Comparison of ENCODE assay signal across 7 mouse cellular contexts in the genomic region with DNA sequence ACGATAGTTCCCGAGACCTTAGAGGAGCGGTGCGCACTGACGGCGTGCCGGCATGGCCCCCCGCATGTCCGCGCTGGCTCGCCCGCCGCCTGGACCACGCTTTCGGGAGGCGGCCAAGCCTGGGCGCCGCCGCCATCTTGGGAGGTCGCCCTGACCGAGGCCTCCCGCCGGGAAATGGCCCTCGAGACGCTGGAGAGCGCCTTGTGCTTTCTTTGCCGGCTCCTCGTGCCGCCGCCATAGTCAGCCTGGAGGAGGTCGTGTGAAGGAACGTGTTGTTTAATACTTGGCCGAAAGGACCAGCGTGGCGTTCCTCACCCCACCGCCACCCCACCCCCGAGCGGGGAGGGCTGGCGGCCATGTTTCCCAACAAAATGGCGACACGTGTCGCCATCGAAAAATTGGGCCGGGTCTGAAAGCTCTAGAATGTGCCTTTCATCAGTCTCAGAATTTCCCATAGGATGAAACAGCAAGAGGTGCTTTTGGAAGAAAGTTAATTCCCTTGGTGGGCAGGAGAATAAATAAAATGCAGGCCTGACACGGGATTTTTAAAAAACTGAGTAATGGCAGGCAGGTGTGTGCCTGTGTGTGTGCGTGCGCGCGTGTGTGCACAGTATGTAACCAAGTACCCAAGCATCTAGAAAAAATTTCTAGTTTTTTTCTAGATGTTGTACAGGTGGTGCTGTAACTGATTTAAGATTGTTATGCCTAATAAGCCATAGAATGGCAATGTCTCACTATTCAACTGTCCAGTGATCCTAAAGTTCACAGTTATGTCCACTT. TPM values are rescaled to one million over a fixed set of nuclear protein-coding genes. Genes with fewer than 3 reads are reported as not detected.
A peak's percentile ranks its signal among the peaks of the same experiment; 100 is the strongest.
DNase-seq lines count a peak whose midpoint lies in the region; ATAC-seq and TF ChIP-seq lines count a peak whose summit lies in the region.

No protein-coding gene starts in this region.

- TF ChIP-seq CTCF in CH12.LX (conservative IDR thresholded peaks at IDR 0.05 in 1 of 2, IDR thresholded peaks at IDR 0.05 in 1 of 2; ENCODE audit: low read depth in 2 of 2, low read length in 2 of 2) = no peak

- peak overlapping the region; percentile 99 for H3K27ac ChIP-seq in CH12.LX (ENCODE audit: insufficient read depth, low read depth)
- H3K27ac ChIP-seq in embryonic facial prominence, embryonic 14.5 days (replicated peaks; ENCODE audit: low read depth, low read length) = peak overlapping the region; percentile 100

- intact Hi-C loops in heart, postnatal 10 days (cut with DNase I) = no loop called here
- intact Hi-C loops in left cerebral cortex, postnatal 4 days (cut with DNase I) = no loop called here

- H3K9me3 ChIP-seq in CH12.LX (replicated peaks; ENCODE audit: low read length) = no peaks in the 10 kb centered on the region
- H3K9me3 ChIP-seq in embryonic facial prominence, embryonic 14.5 days (ENCODE audit: control insufficient read depth, low read length) = no peaks in the 10 kb centered on the region

- no peak for TF ChIP-seq RAD21 in CH12.LX (IDR thresholded peaks at IDR 0.05; ENCODE audit: low read depth, low read length)

- WGBS in embryonic facial prominence, embryonic 14.5 days = 9% methylated on average over 33 of the region's 49 CpGs

- in situ Hi-C loops in CH12.LX (cut with MboI; ENCODE audit: low pct_ligation_motif_present, low pct_unique_long_range_greater_than_20kb, low sequenced_read_pairs) = no loop called here

- peak; percentile 75 for TF ChIP-seq POLR2A in CH12.LX (IDR thresholded peaks at IDR 0.05; ENCODE audit: low read depth, low read length)

- H3K4me1 ChIP-seq in CH12.LX (ENCODE audit: control insufficient read depth in 1 of 2, insufficient read depth in 2 of 2) = peaks cover 0 to 21% of the 10 kb centered on the region in 2 experiments; a peak in 2 of 4 replicates
- H3K4me1 ChIP-seq in embryonic facial prominence, embryonic 14.5 days (ENCODE audit: control insufficient read depth, insufficient read depth, low read length) = peaks cover 13% of the 10 kb centered on the region

- peak; percentile 56 for ATAC-seq in embryonic facial prominence, embryonic 14.5 days (ENCODE audit: low read depth)

- peak overlapping the region; percentile 95 for H3K9ac ChIP-seq in CH12.LX (ENCODE audit: insufficient read depth, low read depth)
- H3K9ac ChIP-seq in embryonic facial prominence, embryonic 14.5 days (ENCODE audit: low read depth, low read length) = peak overlapping the region; percentile 99

- peaks cover 4 to 38% of the 10 kb centered on the region in 2 experiments for H3K36me3 ChIP-seq in CH12.LX (replicated peaks in 1 of 2; ENCODE audit: control insufficient read depth in 1 of 2, insufficient read depth in 1 of 2, low read length in 1 of 2)
- peaks cover 32% of the 10 kb centered on the region for H3K36me3 ChIP-seq in embryonic facial prominence, embryonic 14.5 days (ENCODE audit: control insufficient read depth, insufficient read depth, low read length)

- H3K4me3 ChIP-seq in CH12.LX (replicated peaks in 1 of 3; ENCODE audit: low read depth in 2 of 3, low read length in 2 of 3, poor library complexity in 1 of 3) = peak overlapping the region; percentile 53 to 98 (median 66)
- peak overlapping the region; percentile 96 for H3K4me3 ChIP-seq in embryonic facial prominence, embryonic 14.5 days (ENCODE audit: low read depth, low read length)

- peak overlapping the region; percentile 81; the same call in 1 of the 2 replicates for H3K4me2 ChIP-seq in CH12.LX (ENCODE audit: insufficient read depth, low read depth, poor library complexity, severe bottlenecking)
- H3K4me2 ChIP-seq in embryonic facial prominence, embryonic 14.5 days (ENCODE audit: low read depth, low read length) = peak overlapping the region; percentile 89

- peaks cover 35% of the 10 kb centered on the region for H3K79me2 ChIP-seq in CH12.LX (replicated peaks; ENCODE audit: control insufficient read depth, extremely low read depth, insufficient read depth, poor library complexity, severe bottlenecking)

- DNase-seq in CH12.LX (ENCODE audit: extremely low read depth) = peak; percentile 64
- peak; percentile 80 for DNase-seq in T-cell, adult 2 months (ENCODE audit: low spot score)
- peak; percentile 80 for DNase-seq in embryonic facial prominence, embryonic 14.5 days (ENCODE audit: low spot score)
- DNase-seq in heart, postnatal 10 days = peak; percentile 91 to 92
- peak; percentile 85 for DNase-seq in left cerebral cortex, postnatal 4 days
- peak; percentile 80 for DNase-seq in mesoderm, embryonic 11.5 days (ENCODE audit: low read depth, low spot score)
- peak; percentile 74 to 82 for DNase-seq in spleen, adult 18-20 months

- H3K27me3 ChIP-seq in CH12.LX (replicated peaks) = no peaks in the 10 kb centered on the region
- H3K27me3 ChIP-seq in embryonic facial prominence, embryonic 14.5 days (replicated peaks; ENCODE audit: control insufficient read depth, insufficient read depth, low read length) = no peaks in the 10 kb centered on the region

- dilution Hi-C loops in CH12.LX (cut with MboI; ENCODE audit: extremely low pct_ligation_motif_present, extremely low pct_unique_long_range_greater_than_20kb, low sequenced_read_pairs) = no loop called here

- no peak for TF ChIP-seq EP300 in CH12.LX (IDR thresholded peaks at IDR 0.05; ENCODE audit: low read length)

TF ChIP-seq in CH12.LX, 34 proteins besides CTCF, POLR2A, EP300 and RAD21:
- TF ChIP-seq IRF4 (IDR thresholded peaks at IDR 0.05; ENCODE audit: low read depth, low read length) (0 out of 2 replicates have a peak, but pooled peaks have one; percentile 13), SMC3 (IDR thresholded peaks at IDR 0.05; ENCODE audit: low read depth, low read length) (no peak), ELF1 (IDR thresholded peaks at IDR 0.05; ENCODE audit: low read depth, low read length) (no peak), RCOR1 (conservative IDR thresholded peaks at IDR 0.05; ENCODE audit: low read depth, low read length) (no peak), UBTF (IDR thresholded peaks at IDR 0.05; ENCODE audit: low read depth, low read length) (0 out of 2 replicates have a peak, but pooled peaks have one; percentile 39), ZC3H11A (IDR thresholded peaks at IDR 0.05; ENCODE audit: low read depth, low read length) (no peak), SIN3A (IDR thresholded peaks at IDR 0.05; ENCODE audit: low read length) (no peak; the same call in 1 of the 2 replicates), MXI1 (IDR thresholded peaks at IDR 0.05; ENCODE audit: low read depth, low read length) (no peak; the same call in 1 of the 2 replicates), ZKSCAN1 (IDR thresholded peaks at IDR 0.05; ENCODE audit: borderline replicate concordance, low read depth, low read length) (no peak), ZNF384 (IDR thresholded peaks at IDR 0.05; ENCODE audit: low read depth, low read length) (no peak), POLR2AphosphoS2 (IDR thresholded peaks at IDR 0.05; ENCODE audit: low read depth, low read length) (no peak), NRF1 (IDR thresholded peaks at IDR 0.05; ENCODE audit: low read depth, low read length) (peak; percentile 77), USF1 (IDR thresholded peaks at IDR 0.05; ENCODE audit: low read depth, low read length) (no peak), JUND (conservative IDR thresholded peaks at IDR 0.05; ENCODE audit: low read depth, low read length) (no peak), HCFC1 (IDR thresholded peaks at IDR 0.05; ENCODE audit: low read depth, low read length) (peak; percentile 39), MYC (IDR thresholded peaks at IDR 0.05; ENCODE audit: low read depth, low read length) (peak; percentile 93), TCF12 (IDR thresholded peaks at IDR 0.05; ENCODE audit: low read depth, low read length) (peak; percentile 88), PAX5 (IDR thresholded peaks at IDR 0.05; ENCODE audit: low read length) (no peak), ZMIZ1 (IDR thresholded peaks at IDR 0.05; ENCODE audit: low read depth, low read length) (no peak; the same call in 1 of the 2 replicates), TBP (conservative IDR thresholded peaks at IDR 0.05; ENCODE audit: low read depth, low read length) (peak; percentile 56; the same call in 1 of the 2 replicates), MAZ (IDR thresholded peaks at IDR 0.05; ENCODE audit: low read depth, low read length) (no peak), CHD2 (IDR thresholded peaks at IDR 0.05; ENCODE audit: low read length) (no peak), GABPA (IDR thresholded peaks at IDR 0.05; ENCODE audit: insufficient replicate concordance, low read depth, low read length) (no peak), MAX (IDR thresholded peaks at IDR 0.05; ENCODE audit: low read length) (peak; percentile 83; the same call in 1 of the 2 replicates), MAFK (IDR thresholded peaks at IDR 0.05; ENCODE audit: insufficient replicate concordance, low read length) (no peak), KAT2A (IDR thresholded peaks at IDR 0.05; ENCODE audit: insufficient replicate concordance, low read length) (no peak), BHLHE40 (IDR thresholded peaks at IDR 0.05; ENCODE audit: low read depth, low read length) (peak; percentile 57), CHD1 (IDR thresholded peaks at IDR 0.05; ENCODE audit: low read depth, low read length) (no peak), ETS1 (conservative IDR thresholded peaks at IDR 0.05; ENCODE audit: low read depth, low read length) (no peak)

RNA-seq across cellular contexts. Expression of a gene that starts 1.0 kb away (rescaled TPM):
- total RNA-seq in CH12.LX (2012; rRNA removed) (68.9 and 81.2 TPM in 2 replicates), CH12.LX (2014; rRNA removed) (47.3 and 73.0 TPM in 2 replicates)
- polyA plus RNA-seq in CH12.LX (2012; ENCODE audit: insufficient read length, low read depth) = 318 and 337 TPM in 2 replicates
- polyA plus RNA-seq in embryonic facial prominence, embryonic 14.5 days (2014; fragmentation: Nextera tagmentation; extraction: Ambion mirVana) = 397 and 402 TPM in 2 replicates
- total RNA-seq in heart, postnatal 10 days (2021) = 100 to 1,000 TPM; 205 to 210 TPM
- total RNA-seq in left cerebral cortex, postnatal 4 days (2021) = 100 to 1,000 TPM; 206 to 208 TPM

Comparison
In these comparisons a context has a peak if more than half of its experiments do, and no peak if none do; other contexts are left out.
1. Peak in every context shown above with its lines: DNase-seq, ATAC-seq, H3K4me3 ChIP-seq and H3K27ac ChIP-seq.